ENCODE assay signal across 8 mouse cellular contexts in the genomic region with DNA sequence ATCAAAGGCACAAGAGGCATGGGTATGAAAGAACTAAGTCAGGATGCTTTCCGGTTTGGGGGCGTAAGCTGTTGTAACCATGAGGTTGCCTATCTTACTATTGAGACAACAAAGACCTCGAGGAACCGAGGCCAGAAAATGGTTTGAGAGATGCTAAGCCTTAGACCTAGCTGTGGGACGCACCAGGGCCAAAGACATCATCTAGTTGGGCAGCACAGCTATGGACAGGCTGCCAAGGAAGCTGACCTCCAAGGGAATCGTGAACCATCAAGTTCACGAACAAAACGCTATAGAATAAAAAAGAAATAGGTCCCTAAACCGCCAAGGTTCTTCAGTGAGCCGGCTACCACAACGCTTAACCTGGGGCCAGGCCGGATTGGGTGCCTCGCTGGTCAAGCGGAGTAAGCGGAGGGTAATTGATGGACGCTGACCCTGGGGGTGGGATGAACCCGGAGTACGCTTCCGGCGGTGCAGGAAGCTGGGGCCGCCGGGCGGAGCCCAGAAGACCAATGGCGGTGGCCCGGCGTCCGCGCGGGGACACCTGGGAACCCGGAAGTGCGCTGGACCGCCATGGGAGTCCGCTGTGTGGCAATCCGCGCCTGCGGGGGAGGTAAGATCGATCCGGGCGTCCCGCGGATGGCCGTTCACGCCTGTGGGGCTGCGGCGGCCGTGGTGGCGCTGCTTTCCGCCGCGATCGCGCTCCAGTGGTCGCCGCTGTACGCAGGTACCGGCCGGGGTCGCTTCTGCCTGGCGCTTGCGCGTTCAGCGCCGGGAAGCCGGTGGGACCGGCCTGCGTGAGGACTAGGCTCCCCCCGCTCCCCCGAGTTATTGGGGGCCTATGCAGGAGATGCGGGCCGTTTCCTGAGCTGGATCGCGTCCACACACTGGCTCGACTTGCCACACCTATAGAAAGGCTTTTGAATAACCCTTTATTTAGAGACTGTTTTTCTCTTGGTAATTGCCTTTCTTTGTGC. TPM values are rescaled to one million over a fixed set of nuclear protein-coding genes. Genes with fewer than 3 reads are reported as not detected.
DNase-seq lines count a peak whose midpoint lies in the region; TF ChIP-seq lines count a peak whose summit lies in the region.

A gene (plus strand): TSS at position 490 of the 974 bp plus-strand sequence.

- H3K4me3 ChIP-seq in cortical plate, adult 2 months (ENCODE audit: insufficient read depth, low read length), result peak within 1 kb of the TSS; percentile 69

- DNase-seq in adipocyte (ENCODE audit: low spot score), result peak; percentile 91
- DNase-seq in gastrocnemius, postnatal 10 days, result peak; percentile 88
- DNase-seq in induced T-regulatory cell, adult 2 months (ENCODE audit: low read depth), result peak; percentile 93
- peak; percentile 89 to 92 for DNase-seq in left cerebral cortex, postnatal 14 days (ENCODE audit: low spot score in 2 of 2)
- DNase-seq in mesoderm, embryonic 11.5 days (ENCODE audit: low read depth, low spot score), result peak; percentile 91
- DNase-seq in right cerebral cortex, postnatal 36 days (ENCODE audit: low spot score in 2 of 2), result peak; percentile 89 to 90
- DNase-seq in yolk sac, embryonic 10.5 days (ENCODE audit: low spot score), result peak; percentile 91

- peak; percentile 39; the same call in 1 of the 2 replicates for TF ChIP-seq POLR2A in cortical plate, adult 2 months (IDR thresholded peaks at IDR 0.05; ENCODE audit: extremely low read depth, insufficient read depth, low read length)

- no peak for TF ChIP-seq CTCF in cortical plate, adult 2 months (IDR thresholded peaks at IDR 0.05; ENCODE audit: extremely low read depth, insufficient read depth, low read length)

- intact Hi-C loops in left cerebral cortex, postnatal 14 days (cut with DNase I), result loop anchor here (5.0 kb wide), 1 partner anchor 60 kb away; a partner anchor contains a TSS

- peak within 1 kb of the TSS; percentile 83 for H3K27ac ChIP-seq in cortical plate, adult 2 months (ENCODE audit: insufficient read depth, low read length)

- peaks cover 6% of the 10 kb centered on the region for H3K4me1 ChIP-seq in cortical plate, adult 2 months (ENCODE audit: control insufficient read depth, insufficient read depth, low read length)

RNA-seq across cellular contexts. Expression of the gene that starts here (rescaled TPM):
- polyA plus RNA-seq in cortical plate, adult 2 months (2012; rRNA removed), result 96.5 and 98.5 TPM in 2 replicates
- 10 to 100 TPM; 25.8 to 30.6 TPM for total RNA-seq in gastrocnemius, postnatal 10 days (2021)
- 10 to 100 TPM; 53.3 to 58.2 TPM for total RNA-seq in left cerebral cortex, postnatal 14 days (2021)

Comparison
In these comparisons a context has a peak if more than half of its experiments do, and no peak if none do; other contexts are left out.
1. Peak in every context shown above with its lines: DNase-seq, H3K4me3 ChIP-seq and H3K27ac ChIP-seq.